23 mouse cellular contexts compared by ENCODE assay signal in the genomic region with DNA sequence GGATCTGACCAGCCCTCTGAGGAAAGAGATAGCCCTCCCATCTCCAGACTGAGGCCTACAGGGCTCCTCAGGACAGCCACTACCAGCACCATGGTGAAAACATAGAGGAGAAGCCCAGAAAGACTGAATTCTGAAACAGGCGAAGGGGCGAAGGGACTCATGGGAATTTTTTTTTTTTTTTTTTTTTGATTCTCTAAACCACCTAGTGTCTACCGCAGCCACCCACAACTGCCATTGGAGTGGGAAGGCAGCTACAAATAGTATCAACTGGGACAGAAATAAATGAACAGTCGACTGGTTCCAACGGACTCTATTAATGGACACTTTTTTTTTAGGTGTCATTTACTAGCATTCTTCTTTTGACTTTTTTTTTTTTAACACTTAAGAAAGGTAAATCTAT. TPM values are rescaled to one million over a fixed set of nuclear protein-coding genes. Genes with fewer than 3 reads are reported as not detected.
"Had no signal": no experiment of that assay in that cellular context is flagged by ENCODE, and none has a peak within 500 bp of the region (broad histone marks: within the 10 kb centered on the region; RNA-seq: fewer than 3 reads in every experiment).

No protein-coding gene starts in this region.

- H3K4me1 ChIP-seq: midbrain, embryonic 15.5 days; neural tube, embryonic 12.5 days; neural tube, embryonic 15.5 days had no signal

- H3K27me3 ChIP-seq: liver, embryonic 13.5 days; midbrain, embryonic 15.5 days; neural tube, embryonic 12.5 days; neural tube, embryonic 15.5 days had no signal

- ATAC-seq: midbrain, embryonic 15.5 days had no signal

- H3K27ac ChIP-seq: kidney, postnatal 0 days; layer of hippocampus, adult 2 months; liver, embryonic 13.5 days; midbrain, embryonic 15.5 days; neural tube, embryonic 12.5 days; neural tube, embryonic 15.5 days; stomach, postnatal 0 days had no signal

- H3K4me3 ChIP-seq: layer of hippocampus, adult 2 months; liver, embryonic 13.5 days; midbrain, embryonic 15.5 days; neural tube, embryonic 12.5 days; neural tube, embryonic 15.5 days had no signal

- DNase-seq: kidney, adult 9 months; kidney, postnatal 25 days; layer of hippocampus, adult 9-11 months; liver, embryonic 13.5 days; lung, adult 2 months; lung, postnatal 14 days; lung, postnatal 4 days; right cerebral cortex, adult 18-20 months; right cerebral cortex, postnatal 14 days; right cerebral cortex, postnatal 4 days; thymus, postnatal 36 days had no signal

- H3K36me3 ChIP-seq: liver, embryonic 13.5 days; midbrain, embryonic 15.5 days; neural tube, embryonic 12.5 days; neural tube, embryonic 15.5 days had no signal

- H3K9me3 ChIP-seq: liver, embryonic 13.5 days; neural tube, embryonic 12.5 days; neural tube, embryonic 15.5 days had no signal

- H3K9ac ChIP-seq: liver, embryonic 13.5 days; midbrain, embryonic 15.5 days; neural tube, embryonic 12.5 days; neural tube, embryonic 15.5 days had no signal

RNA-seq across cellular contexts. Expression of a gene that starts 43.6 kb away (rescaled TPM):
- total RNA-seq: liver, adult 2 months; megakaryocyte progenitor cell, adult 5-6 weeks had no signal
- polyA plus RNA-seq: kidney, postnatal 0 days; large intestine, adult 2 months; limb, embryonic 14.5 days; liver, adult 2 months; lung, adult 2 months; stomach, embryonic 14.5 days; urinary bladder, adult 2 months had no signal
